8 mouse cellular contexts compared by ENCODE assay signal in the genomic region with DNA sequence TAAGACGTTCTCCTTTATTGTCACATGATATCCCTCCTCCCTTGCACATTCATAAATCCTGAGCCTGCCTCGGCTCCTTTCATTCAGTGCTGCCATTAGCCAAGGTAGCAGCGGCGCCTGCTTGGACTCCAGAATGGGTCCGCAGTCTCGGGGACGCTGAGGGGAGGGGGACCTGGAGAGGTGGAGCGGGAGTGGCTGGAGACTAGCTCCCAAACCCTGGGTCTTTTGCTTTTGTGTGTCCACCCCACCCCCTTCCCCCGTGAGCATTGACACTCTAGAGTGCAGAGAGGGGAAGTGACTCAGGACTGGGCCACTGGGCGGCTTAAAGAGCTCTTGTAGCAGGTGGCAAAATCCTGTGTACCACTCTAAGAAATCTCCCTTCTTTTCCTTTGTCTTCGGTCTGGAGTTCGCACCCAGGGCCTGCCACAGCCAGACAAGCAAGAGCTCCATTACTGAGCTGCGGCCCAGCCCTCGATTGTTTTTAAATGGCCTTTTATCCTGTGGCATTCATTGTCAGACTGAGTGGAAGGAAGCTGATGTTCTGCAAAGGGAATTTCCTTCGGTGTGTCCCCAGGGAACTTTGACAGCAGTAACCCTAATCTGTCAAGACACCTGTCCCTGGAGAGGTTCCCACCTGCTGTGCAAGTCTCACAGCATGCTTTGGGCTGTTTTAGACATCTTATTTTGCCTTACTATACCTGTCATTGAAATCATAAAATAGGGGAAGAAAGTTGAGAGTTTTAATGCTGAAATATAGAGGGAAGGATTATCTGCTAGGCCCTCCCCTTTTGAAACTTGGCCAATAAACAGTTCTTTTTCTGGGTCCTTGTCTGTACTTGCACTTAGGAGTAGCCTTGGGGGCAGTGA. TPM values are rescaled to one million over a fixed set of nuclear protein-coding genes. Genes with fewer than 3 reads are reported as not detected.
DNase-seq lines count a peak whose midpoint lies in the region; ATAC-seq lines count a peak whose summit lies in the region.

No protein-coding gene starts in this region.

- 4% methylated on average over 15 of the region's 15 CpGs for WGBS in liver, embryonic 12.5 days (ENCODE audit: insufficient replicate concordance)

- H3K36me3 ChIP-seq in liver, embryonic 12.5 days: 0 out of 2 replicates have a peak, but pooled peaks cover 6% of the 10 kb centered on the region

- peak overlapping the region; percentile 94 for H3K4me3 ChIP-seq in liver, embryonic 12.5 days

- peak; percentile 82 to 83 for DNase-seq in B cell, adult 2 months
- DNase-seq in ZHBTc4 (ENCODE audit: low read depth, low spot score): peak; percentile 88
- DNase-seq in gastrocnemius, postnatal 10 days: peak; percentile 28
- peak; percentile 73 for DNase-seq in induced T-regulatory cell, adult 2 months (ENCODE audit: low read depth)
- peak; percentile 64 for DNase-seq in testis, postnatal 10 days (ENCODE audit: low spot score)

- ATAC-seq in common myeloid progenitor, adult 5-6 weeks (replicated peaks; ENCODE audit: low read depth, poor library complexity, severe bottlenecking): peak; percentile 37
- peak; percentile 7; the same call in 1 of the 2 replicates for ATAC-seq in liver, embryonic 12.5 days
- peak; percentile 36 for ATAC-seq in monocyte, adult 5-6 weeks (replicated peaks; ENCODE audit: insufficient number of reproducible peaks, low FRiP score, low TSS enrichment, poor library complexity, severe bottlenecking)

- H3K9me3 ChIP-seq in liver, embryonic 12.5 days (replicated peaks): no peaks in the 10 kb centered on the region

- H3K9ac ChIP-seq in liver, embryonic 12.5 days: peak overlapping the region; percentile 92

- peak overlapping the region; percentile 89 for H3K27ac ChIP-seq in liver, embryonic 12.5 days

- H3K27me3 ChIP-seq in liver, embryonic 12.5 days (replicated peaks): no peaks in the 10 kb centered on the region

- H3K4me2 ChIP-seq in liver, embryonic 12.5 days: peak overlapping the region; percentile 95

- peaks cover 53% of the 10 kb centered on the region for H3K4me1 ChIP-seq in liver, embryonic 12.5 days

RNA-seq across cellular contexts. Expression of a gene that starts 2.0 kb away (rescaled TPM):
- total RNA-seq in common myeloid progenitor, adult 5-6 weeks (2017): 6.2 and 9.5 TPM in 2 replicates
- total RNA-seq in gastrocnemius, postnatal 10 days (2021): 10 to 100 TPM; 17.3 to 19.4 TPM
- polyA plus RNA-seq in liver, embryonic 12.5 days (2016; fragmentation: Nextera tagmentation; extraction: Ambion mirVana): 2.9 and 3.6 TPM in 2 replicates
- 4.4 to 10.0 TPM (median 6.4 TPM) in 3 replicates for total RNA-seq in monocyte, adult 5-6 weeks (2017)

Comparison
In these comparisons a context has a peak if more than half of its experiments do, and no peak if none do; other contexts are left out.
1. Peak in every context shown above with its lines: DNase-seq, ATAC-seq, H3K4me3 ChIP-seq and H3K27ac ChIP-seq.
2. DNase-seq: peak in every context shown above with its lines; median percentile 88 in ZHBTc4; 82 in B cell, adult 2 months; 73 in induced T-regulatory cell, adult 2 months; 64 in testis, postnatal 10 days; 28 in gastrocnemius, postnatal 10 days.